In genomic region chr9:8769996-8770395, GRCm38 (mm10) we compare ENCODE assay signal across 27 mouse cellular contexts.
"Had no signal": no experiment of that assay in that cellular context is flagged by ENCODE, and none has a peak within 500 bp of the region (broad histone marks: within the 10 kb centered on the region; RNA-seq: fewer than 3 reads in every experiment).

No protein-coding gene starts in this region.

- ATAC-seq: hindbrain, embryonic 16.5 days; inflammation-experienced regulatory T-cells, adult 6 months; intestine, embryonic 15.5 days; intestine, postnatal 0 days; liver, embryonic 12.5 days had no signal

- DNase-seq: gastrocnemius, postnatal 10 days; gastrocnemius, postnatal 25 days; heart, adult 18-20 months; heart, postnatal 10 days; heart, postnatal 4 days; kidney, adult 18-20 months; kidney, adult 8-10 months; kidney, postnatal 10 days; kidney, postnatal 25 days; kidney, postnatal 4 days; layer of hippocampus, adult 9-11 months; layer of hippocampus, postnatal 36 days; left cerebral cortex, postnatal 4 days had no signal

- H3K4me1 ChIP-seq: heart, embryonic 10.5 days; heart, embryonic 12.5 days; hindbrain, embryonic 10.5 days; hindbrain, embryonic 12.5 days; intestine, embryonic 15.5 days; limb, embryonic 13.5 days; limb, embryonic 15.5 days; liver, embryonic 12.5 days had no signal

- H3K4me3 ChIP-seq: heart, embryonic 10.5 days; heart, embryonic 12.5 days; hindbrain, embryonic 10.5 days; hindbrain, embryonic 12.5 days; intestine, embryonic 15.5 days; layer of hippocampus, adult 2 months; limb, embryonic 13.5 days; limb, embryonic 15.5 days; liver, embryonic 12.5 days had no signal

- H3K9ac ChIP-seq: heart, embryonic 12.5 days; hindbrain, embryonic 12.5 days; hindbrain, embryonic 14.5 days; intestine, embryonic 15.5 days; limb, embryonic 13.5 days; limb, embryonic 15.5 days; liver, embryonic 12.5 days; liver, embryonic 14.5 days had no signal

- H3K4me2 ChIP-seq: heart, embryonic 12.5 days; hindbrain, embryonic 12.5 days; hindbrain, embryonic 14.5 days; intestine, embryonic 15.5 days; limb, embryonic 13.5 days; limb, embryonic 15.5 days; liver, embryonic 12.5 days had no signal

- H3K27ac ChIP-seq: heart, embryonic 10.5 days; hindbrain, embryonic 10.5 days; hindbrain, embryonic 12.5 days; hindbrain, embryonic 14.5 days; intestine, embryonic 15.5 days; layer of hippocampus, adult 2 months; limb, embryonic 13.5 days; limb, embryonic 15.5 days; liver, embryonic 12.5 days; liver, embryonic 14.5 days had no signal

- H3K9me3 ChIP-seq: heart, embryonic 10.5 days; heart, embryonic 12.5 days; hindbrain, embryonic 10.5 days; hindbrain, embryonic 12.5 days; intestine, embryonic 15.5 days; limb, embryonic 13.5 days; limb, embryonic 15.5 days; liver, embryonic 12.5 days had no signal

- H3K36me3 ChIP-seq: heart, embryonic 10.5 days; heart, embryonic 12.5 days; hindbrain, embryonic 10.5 days; hindbrain, embryonic 12.5 days; intestine, embryonic 15.5 days; limb, embryonic 13.5 days; limb, embryonic 15.5 days; liver, embryonic 12.5 days had no signal

- H3K27me3 ChIP-seq: heart, embryonic 12.5 days; hindbrain, embryonic 12.5 days; intestine, embryonic 15.5 days; limb, embryonic 13.5 days; limb, embryonic 15.5 days; liver, embryonic 12.5 days had no signal
